ENCODE assay signal across 14 mouse cellular contexts in genomic region chr2:123754220-123754619, GRCm38 (mm10).
DNase-seq lines count a peak whose midpoint lies in the region; ATAC-seq lines count a peak whose summit lies in the region.
"Had no signal": no experiment of that assay in that cellular context is flagged by ENCODE, and none has a peak within 500 bp of the region (broad histone marks: within the 10 kb centered on the region; RNA-seq: fewer than 3 reads in every experiment).

No protein-coding gene starts in this region.

- H3K9me3 ChIP-seq in kidney, embryonic 14.5 days (ENCODE audit: control insufficient read depth, low read length), result no peaks in the 10 kb centered on the region
- H3K9me3 ChIP-seq in forebrain, embryonic 12.5 days, result no peaks in the 10 kb centered on the region
- H3K9me3 ChIP-seq in intestine, embryonic 15.5 days, result no peaks in the 10 kb centered on the region
- H3K9me3 ChIP-seq in neural tube, embryonic 12.5 days, result no peaks in the 10 kb centered on the region

- 79% methylated on average over 7 of the region's 7 CpGs for WGBS in kidney, embryonic 14.5 days
- WGBS in forebrain, embryonic 12.5 days, result 70% methylated on average over 7 of the region's 7 CpGs
- WGBS in intestine, embryonic 15.5 days, result 69% methylated on average over 7 of the region's 7 CpGs
- WGBS in neural tube, embryonic 12.5 days, result 77% methylated on average over 7 of the region's 7 CpGs

- H3K4me2 ChIP-seq in kidney, embryonic 14.5 days (replicated peaks; ENCODE audit: low read depth, low read length), result peak overlapping the region; percentile 25; the same call in 1 of the 2 replicates
- peak overlapping the region; percentile 37 for H3K4me2 ChIP-seq in forebrain, embryonic 12.5 days
- H3K4me2 ChIP-seq in intestine, embryonic 15.5 days (replicated peaks), result 0 out of 2 replicates have a peak overlapping the region, but pooled peaks have one; percentile 31
- H3K4me2 ChIP-seq in neural tube, embryonic 12.5 days (replicated peaks), result peak overlapping the region; percentile 42; the same call in 1 of the 2 replicates

- DNase-seq in kidney, postnatal 14 days, result no peak
- no peak for DNase-seq in adrenal gland, adult (ENCODE audit: inconsistent age in 2 of 2, low spot score in 1 of 2)
- no peak for DNase-seq in adrenal gland, adult 2 months
- DNase-seq in cerebellum, adult 9-11 months, result no peak
- DNase-seq: liver, postnatal 0 days; spleen, adult 18-20 months; thymus, postnatal 25 days had no signal

- no peaks in the 10 kb centered on the region for H3K36me3 ChIP-seq in kidney, embryonic 14.5 days (ENCODE audit: control insufficient read depth, insufficient read depth, low read length)
- no peaks in the 10 kb centered on the region for H3K36me3 ChIP-seq in forebrain, embryonic 12.5 days (replicated peaks)
- no peaks in the 10 kb centered on the region for H3K36me3 ChIP-seq in intestine, embryonic 15.5 days
- no peaks in the 10 kb centered on the region for H3K36me3 ChIP-seq in neural tube, embryonic 12.5 days

- no peaks in the 10 kb centered on the region for H3K27me3 ChIP-seq in kidney, embryonic 14.5 days (ENCODE audit: control insufficient read depth, insufficient read depth, low read length)
- no peaks in the 10 kb centered on the region for H3K27me3 ChIP-seq in forebrain, embryonic 12.5 days
- H3K27me3 ChIP-seq in intestine, embryonic 15.5 days (replicated peaks), result no peaks in the 10 kb centered on the region
- no peaks in the 10 kb centered on the region for H3K27me3 ChIP-seq in neural tube, embryonic 12.5 days (replicated peaks)

- peak overlapping the region; percentile 15; the same call in 1 of the 2 replicates for H3K4me3 ChIP-seq in kidney, embryonic 14.5 days (ENCODE audit: low read length)
- H3K4me3 ChIP-seq in forebrain, embryonic 12.5 days (replicated peaks), result peak overlapping the region; percentile 28
- no peak overlapping the region for H3K4me3 ChIP-seq in intestine, embryonic 15.5 days (replicated peaks)
- no peak overlapping the region for H3K4me3 ChIP-seq in neural tube, embryonic 12.5 days
- H3K4me3 ChIP-seq: erythroblast, embryonic 14.5 days; myocyte had no signal

- no peak overlapping the region for H3K27ac ChIP-seq in kidney, embryonic 14.5 days (ENCODE audit: low read depth, low read length)
- H3K27ac ChIP-seq in forebrain, embryonic 12.5 days, result no peak overlapping the region
- H3K27ac ChIP-seq in intestine, embryonic 15.5 days, result no peak overlapping the region
- H3K27ac ChIP-seq in neural tube, embryonic 12.5 days, result no peak overlapping the region

- no peak for ATAC-seq in kidney, embryonic 14.5 days (ENCODE audit: low FRiP score, low TSS enrichment)
- no peak for ATAC-seq in forebrain, embryonic 12.5 days (ENCODE audit: low FRiP score)
- ATAC-seq in intestine, embryonic 15.5 days, result no peak
- ATAC-seq in neural tube, embryonic 12.5 days (ENCODE audit: low FRiP score, low read depth), result no peak
- ATAC-seq: activated CD4-positive, CD25-positive, alpha-beta regulatory T cell, adult 4 months; liver, postnatal 0 days had no signal

- H3K4me1 ChIP-seq in kidney, embryonic 14.5 days (ENCODE audit: control insufficient read depth, insufficient read depth, low read length), result no peaks in the 10 kb centered on the region
- no peaks in the 10 kb centered on the region for H3K4me1 ChIP-seq in forebrain, embryonic 12.5 days
- no peaks in the 10 kb centered on the region for H3K4me1 ChIP-seq in intestine, embryonic 15.5 days (replicated peaks)
- H3K4me1 ChIP-seq in neural tube, embryonic 12.5 days, result no peaks in the 10 kb centered on the region

- H3K9ac ChIP-seq in kidney, embryonic 14.5 days (ENCODE audit: low read depth, low read length), result no peak overlapping the region
- no peak overlapping the region for H3K9ac ChIP-seq in forebrain, embryonic 12.5 days
- no peak overlapping the region for H3K9ac ChIP-seq in intestine, embryonic 15.5 days
- H3K9ac ChIP-seq in neural tube, embryonic 12.5 days, result no peak overlapping the region
- H3K9ac ChIP-seq: liver, postnatal 0 days had no signal

Comparison
In these comparisons a context has a peak if more than half of its experiments do, and no peak if none do; other contexts are left out.
1. H3K4me3 ChIP-seq: peak in kidney, embryonic 14.5 days (single experiment) and forebrain, embryonic 12.5 days (single experiment); none in intestine, embryonic 15.5 days (single experiment) and neural tube, embryonic 12.5 days (single experiment).
2. Peak in every context shown above with its lines, with median percentiles within 50 percentile points of each other: H3K4me2 ChIP-seq.